Comparison of ENCODE assay signal across 8 mouse cellular contexts in genomic region chr6:115650476-115651427, GRCm38 (mm10). TPM values are rescaled to one million over a fixed set of nuclear protein-coding genes. Genes with fewer than 3 reads are reported as not detected.
DNase-seq lines count a peak whose midpoint lies in the region; ATAC-seq and TF ChIP-seq lines count a peak whose summit lies in the region.

No protein-coding gene starts in this region.

- TF ChIP-seq CTCF in midbrain, postnatal 0 days (IDR thresholded peaks at IDR 0.05): no peak

- intact Hi-C loops in gastrocnemius, postnatal 36 days (cut with DNase I): no loop called here

- no peaks in the 10 kb centered on the region for H3K36me3 ChIP-seq in midbrain, embryonic 16.5 days (ENCODE audit: control insufficient read depth, insufficient read depth, low read length)
- no peaks in the 10 kb centered on the region for H3K36me3 ChIP-seq in midbrain, postnatal 0 days (ENCODE audit: insufficient read depth, low read length)
- H3K36me3 ChIP-seq in liver, embryonic 11.5 days (ENCODE audit: control insufficient read depth, insufficient read depth, low read length): no peaks in the 10 kb centered on the region

- DNase-seq in midbrain, postnatal 0 days (ENCODE audit: low spot score): no peak
- peak; percentile 25 for DNase-seq in embryo, embryonic 11 days
- peak; percentile 41 for DNase-seq in liver, embryonic 11.5 days (ENCODE audit: low spot score)
- peak; percentile 54 to 65 for DNase-seq in spleen, postnatal 4 days (ENCODE audit: low spot score in 2 of 2)
- no peak for DNase-seq in right cerebral cortex, postnatal 4 days
- DNase-seq in thymus, postnatal 36 days: no peak
- DNase-seq in gastrocnemius, postnatal 36 days: no peak

- WGBS in midbrain, embryonic 16.5 days: 56% methylated on average over 5 of the region's 5 CpGs
- 55% methylated on average over 5 of the region's 5 CpGs for WGBS in midbrain, postnatal 0 days
- 36% methylated on average over 5 of the region's 5 CpGs for WGBS in liver, embryonic 11.5 days

- ATAC-seq in midbrain, embryonic 16.5 days: peak; percentile 34; the same call in 1 of the 2 replicates
- no peak for ATAC-seq in midbrain, postnatal 0 days (ENCODE audit: low FRiP score)
- ATAC-seq in liver, embryonic 11.5 days (replicated peaks; ENCODE audit: low FRiP score): peak; percentile 93

- H3K27me3 ChIP-seq in midbrain, embryonic 16.5 days (ENCODE audit: control insufficient read depth, insufficient read depth, low read depth, low read length): no peaks in the 10 kb centered on the region
- H3K27me3 ChIP-seq in midbrain, postnatal 0 days (ENCODE audit: insufficient read depth, low read length): no peaks in the 10 kb centered on the region
- no peaks in the 10 kb centered on the region for H3K27me3 ChIP-seq in liver, embryonic 11.5 days (replicated peaks; ENCODE audit: control insufficient read depth, insufficient read depth, low read length)

- peaks cover 21% of the 10 kb centered on the region for H3K4me1 ChIP-seq in midbrain, embryonic 16.5 days (ENCODE audit: control insufficient read depth, insufficient read depth, low read length)
- H3K4me1 ChIP-seq in midbrain, postnatal 0 days (ENCODE audit: insufficient read depth, low read length): no peaks in the 10 kb centered on the region
- peaks cover 43% of the 10 kb centered on the region for H3K4me1 ChIP-seq in liver, embryonic 11.5 days (replicated peaks; ENCODE audit: control insufficient read depth, insufficient read depth, low read length)

- H3K4me3 ChIP-seq in midbrain, embryonic 16.5 days (ENCODE audit: low read depth, low read length): no peak overlapping the region
- H3K4me3 ChIP-seq in midbrain, postnatal 0 days (ENCODE audit: low read depth, low read length): no peak overlapping the region
- no peak overlapping the region for H3K4me3 ChIP-seq in liver, embryonic 11.5 days (ENCODE audit: low read depth, low read length)

- no peak overlapping the region for H3K27ac ChIP-seq in midbrain, embryonic 16.5 days (ENCODE audit: low read length)
- no peak overlapping the region for H3K27ac ChIP-seq in midbrain, postnatal 0 days (ENCODE audit: low read depth, low read length)
- peak overlapping the region; percentile 78 for H3K27ac ChIP-seq in liver, embryonic 11.5 days (ENCODE audit: low read depth, low read length)

- H3K9ac ChIP-seq in midbrain, embryonic 16.5 days (ENCODE audit: low read depth, low read length): no peak overlapping the region
- H3K9ac ChIP-seq in midbrain, postnatal 0 days (replicated peaks; ENCODE audit: low read length, poor library complexity, severe bottlenecking): no peak overlapping the region
- H3K9ac ChIP-seq in liver, embryonic 11.5 days (ENCODE audit: low read depth, low read length): peak overlapping the region; percentile 7; the same call in 1 of the 2 replicates

- H3K9me3 ChIP-seq in midbrain, embryonic 16.5 days (replicated peaks; ENCODE audit: control insufficient read depth, low read length, poor library complexity, severe bottlenecking): no peaks in the 10 kb centered on the region
- no peaks in the 10 kb centered on the region for H3K9me3 ChIP-seq in midbrain, postnatal 0 days (ENCODE audit: low read length)
- H3K9me3 ChIP-seq in liver, embryonic 11.5 days (ENCODE audit: control insufficient read depth, low read length): no peaks in the 10 kb centered on the region

- H3K4me2 ChIP-seq in midbrain, embryonic 16.5 days (ENCODE audit: low read length): no peak overlapping the region
- no peak overlapping the region for H3K4me2 ChIP-seq in midbrain, postnatal 0 days (ENCODE audit: low read depth, low read length, poor library complexity, severe bottlenecking)
- H3K4me2 ChIP-seq in liver, embryonic 11.5 days: peak overlapping the region; percentile 55

RNA-seq across cellular contexts. Expression of gene Raf1, which starts 25.7 kb away (rescaled TPM):
- polyA plus RNA-seq in midbrain, embryonic 16.5 days (2015; fragmentation: Nextera tagmentation; extraction: Ambion mirVana): 127 and 136 TPM in 2 replicates
- 195 and 196 TPM in 2 replicates for total RNA-seq in midbrain, postnatal 0 days (2014; rRNA removed)
- 88.2 and 89.1 TPM in 2 replicates for polyA plus RNA-seq in midbrain, postnatal 0 days (2015; fragmentation: Nextera tagmentation; extraction: Ambion mirVana)
- 70.1 and 70.7 TPM in 2 replicates for polyA plus RNA-seq in liver, embryonic 11.5 days (2014; fragmentation: Nextera tagmentation; extraction: Ambion mirVana)
- total RNA-seq in gastrocnemius, postnatal 36 days (2021): 100 to 1,000 TPM; 113 to 117 TPM

RNA-seq across cellular contexts. Expression of gene Mkrn2, which starts 49.0 kb away (rescaled TPM):
- 31.9 and 35.9 TPM in 2 replicates for polyA plus RNA-seq in midbrain, embryonic 16.5 days (2015; fragmentation: Nextera tagmentation; extraction: Ambion mirVana)
- total RNA-seq in midbrain, postnatal 0 days (2014; rRNA removed): 19.1 and 26.1 TPM in 2 replicates
- polyA plus RNA-seq in midbrain, postnatal 0 days (2015; fragmentation: Nextera tagmentation; extraction: Ambion mirVana): 34.4 and 41.4 TPM in 2 replicates
- 21.5 and 25.1 TPM in 2 replicates for polyA plus RNA-seq in liver, embryonic 11.5 days (2014; fragmentation: Nextera tagmentation; extraction: Ambion mirVana)
- 10 to 100 TPM; 42.8 to 50.6 TPM for total RNA-seq in gastrocnemius, postnatal 36 days (2021)

RNA-seq across cellular contexts. Expression of gene Mkrn2os, which starts 58.4 kb away (rescaled TPM):
- polyA plus RNA-seq in midbrain, embryonic 16.5 days (2015; fragmentation: Nextera tagmentation; extraction: Ambion mirVana): 0.46 and 0.48 TPM in 2 replicates
- total RNA-seq in midbrain, postnatal 0 days (2014; rRNA removed): 0.19 TPM in 1 of 2 replicates, not detected in the other
- polyA plus RNA-seq in midbrain, postnatal 0 days (2015; fragmentation: Nextera tagmentation; extraction: Ambion mirVana): 0.28 and 0.36 TPM in 2 replicates
- polyA plus RNA-seq in liver, embryonic 11.5 days (2014; fragmentation: Nextera tagmentation; extraction: Ambion mirVana): 5.6 and 6.3 TPM in 2 replicates
- total RNA-seq in gastrocnemius, postnatal 36 days (2021): under 1 TPM in 1 of 2 experiments, not detected in 1; 0.20 TPM

Comparison
In these comparisons a context has a peak if more than half of its experiments do, and no peak if none do; other contexts are left out.
1. DNase-seq: peak in embryo, embryonic 11 days (single experiment), liver, embryonic 11.5 days (single experiment) and spleen, postnatal 4 days (2 of 2); none in midbrain, postnatal 0 days (single experiment), right cerebral cortex, postnatal 4 days (single experiment), thymus, postnatal 36 days (0 of 2) and gastrocnemius, postnatal 36 days (0 of 2).